Mouse (Mus musculus): ENCODE data around the gene Tiam1. TPM values are rescaled to one million over a fixed set of nuclear protein-coding genes. Genes with fewer than 3 reads are reported as not detected.

Gene Tiam1
- polyA plus RNA-seq, 1 experiment from 2014 or later = 19.4 TPM

GRCm38 (mm10) chr16:90142247-90142573 lies 1.4 kb downstream of the Tiam1 start:
- peak overlapping the region; percentile 98 for H3K27ac ChIP-seq
- H3K9me3 ChIP-seq = peaks cover 9% of the 10 kb centered on the region; the same call in 1 of the 2 replicates
- H3K27me3 ChIP-seq (ENCODE audit: insufficient read depth, poor library complexity, severe bottlenecking) = peaks cover 4% of the 10 kb centered on the region; the same call in 1 of the 2 replicates
- peak; percentile 53 for DNase-seq (ENCODE audit: low spot score)
- peaks cover 59% of the 10 kb centered on the region for H3K4me1 ChIP-seq (replicated peaks)
- peak overlapping the region; percentile 84 for H3K4me3 ChIP-seq
- WGBS = 2% methylated on average over 20 of the region's 20 CpGs
- peaks cover 11% of the 10 kb centered on the region for H3K36me3 ChIP-seq

- DNase-seq (ENCODE audit: low spot score) = peak; percentile 42
- peaks cover 18% of the 10 kb centered on the region for H3K36me3 ChIP-seq
- H3K27ac ChIP-seq = peak overlapping the region; percentile 35; the same call in 1 of the 2 replicates
- peak overlapping the region; percentile 84 for H3K4me3 ChIP-seq
- WGBS = 22% methylated on average over 9 of the region's 9 CpGs
- H3K9me3 ChIP-seq = peaks cover 13% of the 10 kb centered on the region; the same call in 1 of the 2 replicates
- H3K4me1 ChIP-seq (replicated peaks) = peaks cover 59% of the 10 kb centered on the region
- H3K27me3 ChIP-seq (ENCODE audit: insufficient read depth, poor library complexity, severe bottlenecking) = peaks cover 4% of the 10 kb centered on the region; the same call in 1 of the 2 replicates
These were observed 2.0 kb downstream of the Tiam1 start for GRCm38 (mm10) chr16:90141556-90141955.

GRCm38 (mm10) chr16:90140571-90140970 lies 3.0 kb downstream of the Tiam1 start:
- WGBS = 80% methylated on average over 10 of the region's 10 CpGs
- H3K4me1 ChIP-seq (replicated peaks) = peaks cover 59% of the 10 kb centered on the region
- H3K9me3 ChIP-seq = peaks cover 13% of the 10 kb centered on the region; the same call in 1 of the 2 replicates
- peaks cover 4% of the 10 kb centered on the region; the same call in 1 of the 2 replicates for H3K27me3 ChIP-seq (ENCODE audit: insufficient read depth, poor library complexity, severe bottlenecking)
- H3K36me3 ChIP-seq = peaks cover 22% of the 10 kb centered on the region
- H3K27ac ChIP-seq = no peak overlapping the region
- DNase-seq (ENCODE audit: low spot score) = no peak
- H3K4me3 ChIP-seq = no peak overlapping the region

- peaks cover 22% of the 10 kb centered on the region for H3K36me3 ChIP-seq
- 58% methylated on average over 9 of the region's 9 CpGs for WGBS
- no peak overlapping the region for H3K27ac ChIP-seq
- H3K9me3 ChIP-seq = peaks cover 13% of the 10 kb centered on the region; the same call in 1 of the 2 replicates
- H3K27me3 ChIP-seq (ENCODE audit: insufficient read depth, poor library complexity, severe bottlenecking) = 0 out of 2 replicates have a peak, but pooled peaks cover 4% of the 10 kb centered on the region
- no peak overlapping the region for H3K4me3 ChIP-seq
- DNase-seq (ENCODE audit: low spot score) = no peak
- peaks cover 54% of the 10 kb centered on the region for H3K4me1 ChIP-seq (replicated peaks)
These were observed 3.9 kb downstream of the Tiam1 start for GRCm38 (mm10) chr16:90139696-90140095.

- H3K4me1 ChIP-seq (replicated peaks) = peaks cover 47% of the 10 kb centered on the region
- no peak overlapping the region for H3K4me3 ChIP-seq
- H3K27me3 ChIP-seq (ENCODE audit: insufficient read depth, poor library complexity, severe bottlenecking) = peaks cover 12% of the 10 kb centered on the region; the same call in 1 of the 2 replicates
- peaks cover 13% of the 10 kb centered on the region; the same call in 1 of the 2 replicates for H3K9me3 ChIP-seq
- DNase-seq (ENCODE audit: low spot score) = no peak
- H3K27ac ChIP-seq = peak overlapping the region; percentile 37; the same call in 1 of the 2 replicates
- 82% methylated on average over 12 of the region's 12 CpGs for WGBS
- H3K36me3 ChIP-seq = peaks cover 22% of the 10 kb centered on the region
These were observed 5.4 kb downstream of the Tiam1 start for GRCm38 (mm10) chr16:90138151-90138550.

- H3K4me1 ChIP-seq (replicated peaks) = peaks cover 45% of the 10 kb centered on the region
- H3K27ac ChIP-seq = no peak overlapping the region
- no peak for DNase-seq (ENCODE audit: low spot score)
- no peak overlapping the region for H3K4me3 ChIP-seq
- H3K27me3 ChIP-seq (ENCODE audit: insufficient read depth, poor library complexity, severe bottlenecking) = peaks cover 13% of the 10 kb centered on the region; the same call in 1 of the 2 replicates
- H3K9me3 ChIP-seq = peaks cover 13% of the 10 kb centered on the region; the same call in 1 of the 2 replicates
- WGBS = 96% methylated on average over 23 of the region's 23 CpGs
- peaks cover 22% of the 10 kb centered on the region for H3K36me3 ChIP-seq
These were observed 6.4 kb downstream of the Tiam1 start for GRCm38 (mm10) chr16:90137175-90137574.

GRCm38 (mm10) chr16:90135580-90135979 lies 8.0 kb downstream of the Tiam1 start:
- WGBS = 94% methylated on average over 3 of the region's 3 CpGs

GRCm38 (mm10) chr16:90134351-90134750 lies 9.2 kb downstream of the Tiam1 start:
- Histone ChIP-seq H3K36me3 (peaks cover 22% of the 10 kb centered on the region), H3K9me3 (peaks cover 13% of the 10 kb centered on the region; the same call in 1 of the 2 replicates), H3K27me3 (ENCODE audit: insufficient read depth, poor library complexity, severe bottlenecking) (peaks cover 9% of the 10 kb centered on the region; the same call in 1 of the 2 replicates), H3K4me1 (replicated peaks) (peaks cover 30% of the 10 kb centered on the region), H3K27ac (no peak overlapping the region), H3K4me3 (no peak overlapping the region)
- DNase-seq (ENCODE audit: low spot score) = no peak
- WGBS = 89% methylated on average over 7 of the region's 7 CpGs

More at GRCm38 (mm10) chr16:90135580-90135979, 8.0 kb downstream of the Tiam1 start:
- Histone ChIP-seq H3K27me3 (ENCODE audit: insufficient read depth, poor library complexity, severe bottlenecking) (peaks cover 9% of the 10 kb centered on the region; the same call in 1 of the 2 replicates), H3K4me3 (no peak overlapping the region), H3K4me1 (replicated peaks) (peaks cover 37% of the 10 kb centered on the region), H3K9me3 (peaks cover 13% of the 10 kb centered on the region; the same call in 1 of the 2 replicates), H3K27ac (no peak overlapping the region), H3K36me3 (peaks cover 22% of the 10 kb centered on the region)
- DNase-seq (ENCODE audit: low spot score) = no peak

GRCm38 (mm10) chr16:90132816-90133215 lies 10.8 kb downstream of the Tiam1 start:
- WGBS = 57% methylated on average over 7 of the region's 7 CpGs
- peaks cover 17% of the 10 kb centered on the region for H3K36me3 ChIP-seq
- peaks cover 9% of the 10 kb centered on the region; the same call in 1 of the 2 replicates for H3K27me3 ChIP-seq (ENCODE audit: insufficient read depth, poor library complexity, severe bottlenecking)
- peaks cover 11% of the 10 kb centered on the region; the same call in 1 of the 2 replicates for H3K9me3 ChIP-seq
- DNase-seq (ENCODE audit: low spot score) = no peak
- no peak overlapping the region; the same call in 1 of the 2 replicates for H3K27ac ChIP-seq
- H3K4me1 ChIP-seq (replicated peaks) = peaks cover 33% of the 10 kb centered on the region
- no peak overlapping the region for H3K4me3 ChIP-seq

GRCm38 (mm10) chr16:90132331-90132730 lies 11.2 kb downstream of the Tiam1 start:
- H3K36me3 ChIP-seq = peaks cover 12% of the 10 kb centered on the region
- 19% methylated on average over 10 of the region's 10 CpGs for WGBS
- H3K9me3 ChIP-seq = peaks cover 6% of the 10 kb centered on the region; the same call in 1 of the 2 replicates
- H3K4me3 ChIP-seq = no peak overlapping the region
- H3K27ac ChIP-seq = peak overlapping the region; percentile 24; the same call in 1 of the 2 replicates
- H3K4me1 ChIP-seq (replicated peaks) = peaks cover 32% of the 10 kb centered on the region
- H3K27me3 ChIP-seq (ENCODE audit: insufficient read depth, poor library complexity, severe bottlenecking) = peaks cover 9% of the 10 kb centered on the region; the same call in 1 of the 2 replicates
- peak; percentile 23 for DNase-seq (ENCODE audit: low spot score)

GRCm38 (mm10) chr16:90128817-90129587 lies 14.6 kb downstream of the Tiam1 start:
- H3K9me3 ChIP-seq = no peaks in the 10 kb centered on the region
- no peak for DNase-seq (ENCODE audit: low spot score)
- H3K4me3 ChIP-seq = no peak overlapping the region
- H3K36me3 ChIP-seq = no peaks in the 10 kb centered on the region
- 46% methylated on average over 19 of the region's 19 CpGs for WGBS
- H3K4me1 ChIP-seq (replicated peaks) = peaks cover 48% of the 10 kb centered on the region
- H3K27me3 ChIP-seq (ENCODE audit: insufficient read depth, poor library complexity, severe bottlenecking) = peaks cover 9% of the 10 kb centered on the region; the same call in 1 of the 2 replicates
- peak overlapping the region; percentile 40; the same call in 1 of the 2 replicates for H3K27ac ChIP-seq

- no peak for DNase-seq (ENCODE audit: low spot score)
- no peaks in the 10 kb centered on the region for H3K9me3 ChIP-seq
- no peaks in the 10 kb centered on the region for H3K36me3 ChIP-seq
- peaks cover 3% of the 10 kb centered on the region; the same call in 1 of the 2 replicates for H3K27me3 ChIP-seq (ENCODE audit: insufficient read depth, poor library complexity, severe bottlenecking)
- H3K4me3 ChIP-seq = no peak overlapping the region
- 60% methylated on average over 8 of the region's 8 CpGs for WGBS
- peaks cover 48% of the 10 kb centered on the region for H3K4me1 ChIP-seq (replicated peaks)
- H3K27ac ChIP-seq = peak overlapping the region; percentile 40; the same call in 1 of the 2 replicates
These were observed 15.2 kb downstream of the Tiam1 start for GRCm38 (mm10) chr16:90128361-90128760.
